Mouse (Mus musculus): ENCODE data around the gene Rbm31y. TPM values are rescaled to one million over a fixed set of nuclear protein-coding genes. Genes with fewer than 3 reads are reported as not detected.
"Not testable (repeated sequence)": the region's sequence is repeated elsewhere in the genome, so short reads cannot be mapped to it uniquely, and the experiment has no call there.

Gene Rbm31y
- polyA plus RNA-seq (2016; fragmentation: Nextera tagmentation; extraction: Ambion mirVana): not detected in 2 replicates

DNA sequence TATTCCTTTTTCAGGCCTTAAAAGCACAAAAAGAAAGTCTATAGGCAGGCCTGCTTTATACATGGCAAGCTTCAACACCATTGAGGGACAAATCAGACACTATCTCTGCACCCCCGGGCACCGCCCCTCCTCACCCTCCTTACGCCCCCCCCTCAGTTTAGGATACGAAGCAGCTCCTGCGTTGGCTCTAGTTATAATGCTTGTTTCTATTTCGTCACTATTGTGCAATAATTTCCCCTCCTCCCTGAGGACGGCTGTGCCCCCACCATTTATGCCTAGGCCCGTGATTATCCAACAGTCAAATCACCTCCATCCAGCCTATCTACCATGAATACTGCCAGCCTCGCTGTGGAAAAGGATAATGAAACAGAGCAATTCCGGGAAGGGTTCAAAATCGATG is at the start of gene Rbm31y:
TSS of gene Rbm31y (plus strand) at position 301 of the 400 bp plus-strand sequence.
- WGBS: no CpG with 5 or more reads among the region's 11 CpGs
- H3K27me3 ChIP-seq; H3K36me3 ChIP-seq (replicated peaks); H3K9me3 ChIP-seq; ATAC-seq (ENCODE audit: low FRiP score); H3K4me1 ChIP-seq; H3K27ac ChIP-seq; H3K9ac ChIP-seq; H3K4me3 ChIP-seq (replicated peaks); H3K4me2 ChIP-seq: not testable (repeated sequence)

Data from forebrain, embryonic 12.5 days (tissue).